Mouse (Mus musculus) megakaryocyte progenitor cell, adult 5-6 weeks (primary cell): ENCODE measurements around the gene Sema4c. TPM values are rescaled to one million over a fixed set of nuclear protein-coding genes. Genes with fewer than 3 reads are reported as not detected.

Source experiments
- ATAC-seq: replicated peaks from 2 replicates; pipeline ENCODE4 v1.8.0; 2016; ENCODE audit warnings: mild to moderate bottlenecking, moderate TSS enrichment, inconsistent platforms; ENCODE audit not compliant: poor library complexity
- total RNA-seq, 2 experiments: library from RNA; stranded (forward) in 1 of 2; stranded (reverse) in 1 of 2; fragments of 157-497, 149-512 nt in 1 of 2; fragments of 200-1000 nt in 1 of 2; gene quantifications; 2 replicates each; pipeline versions ENCODE4 v1.2.3 to v1.2.4; 2015 to 2017

Sema4c gene
- total RNA-seq, 2 experiments from 2014 or later, result 0.42 to 1.00 TPM

GRCm38 (mm10) chr1:36580384-36581207 is 22.4 kb upstream of the Sema4c start:
- ATAC-seq, result peak; percentile 95

DNA sequence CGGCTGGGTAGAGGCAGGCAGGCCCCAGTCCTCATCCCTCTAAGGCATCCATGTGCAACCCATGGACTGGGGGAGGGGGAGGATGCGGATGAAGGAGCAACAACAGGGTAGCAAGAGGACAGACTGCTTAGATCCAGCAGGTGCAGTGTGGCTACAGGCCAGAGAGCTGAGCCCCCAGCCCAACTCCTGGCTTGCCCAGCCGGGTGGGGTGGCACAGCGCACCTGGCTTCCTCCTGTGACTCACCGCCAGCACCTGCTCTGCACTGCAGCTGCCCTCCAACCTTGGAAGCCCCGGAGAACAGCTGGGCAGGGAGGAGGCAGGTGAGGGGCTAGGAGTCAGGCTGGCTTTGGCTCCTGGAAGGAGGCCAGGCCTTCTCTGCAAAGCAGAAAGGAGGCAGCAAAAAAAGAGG is 21.8 kb upstream of the Sema4c start:
- ATAC-seq, result no peak

DNA sequence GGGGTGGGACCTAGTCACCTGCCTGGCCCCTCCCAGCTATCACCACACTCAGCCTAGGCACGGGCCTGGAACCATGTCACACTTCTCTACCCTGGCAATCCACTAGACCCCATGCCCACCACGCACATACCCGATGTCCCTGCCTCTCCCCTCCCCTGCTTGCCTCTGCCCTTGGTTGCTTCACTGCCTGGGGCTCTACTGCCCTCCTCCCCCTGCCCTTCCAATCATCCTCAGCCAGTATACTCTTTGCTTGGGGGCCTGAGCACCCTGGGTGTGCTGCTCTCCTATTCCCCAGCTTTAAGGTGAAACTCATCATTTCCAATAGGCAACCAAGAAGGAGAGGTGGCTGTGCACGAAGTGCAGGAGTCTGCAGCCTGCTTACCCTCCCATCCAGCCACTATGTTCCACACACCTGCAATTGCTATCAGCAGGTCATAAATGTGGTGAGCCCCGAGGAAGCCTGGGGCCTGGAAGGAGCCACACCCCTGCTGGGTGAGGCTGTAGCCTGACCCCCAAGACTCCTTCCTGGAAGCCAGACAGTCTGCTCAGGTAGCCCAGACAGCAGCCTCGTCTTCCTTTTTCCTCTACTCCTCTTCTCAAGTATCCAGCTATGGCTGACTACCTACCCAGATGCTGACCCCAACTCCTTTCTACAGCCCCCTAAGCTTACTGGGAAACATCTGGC is 19.0 kb upstream of the Sema4c start:
- ATAC-seq, result no peak

GRCm38 (mm10) chr1:36575347-36575746 is 17.2 kb upstream of the Sema4c start:
- no peak for ATAC-seq

DNA sequence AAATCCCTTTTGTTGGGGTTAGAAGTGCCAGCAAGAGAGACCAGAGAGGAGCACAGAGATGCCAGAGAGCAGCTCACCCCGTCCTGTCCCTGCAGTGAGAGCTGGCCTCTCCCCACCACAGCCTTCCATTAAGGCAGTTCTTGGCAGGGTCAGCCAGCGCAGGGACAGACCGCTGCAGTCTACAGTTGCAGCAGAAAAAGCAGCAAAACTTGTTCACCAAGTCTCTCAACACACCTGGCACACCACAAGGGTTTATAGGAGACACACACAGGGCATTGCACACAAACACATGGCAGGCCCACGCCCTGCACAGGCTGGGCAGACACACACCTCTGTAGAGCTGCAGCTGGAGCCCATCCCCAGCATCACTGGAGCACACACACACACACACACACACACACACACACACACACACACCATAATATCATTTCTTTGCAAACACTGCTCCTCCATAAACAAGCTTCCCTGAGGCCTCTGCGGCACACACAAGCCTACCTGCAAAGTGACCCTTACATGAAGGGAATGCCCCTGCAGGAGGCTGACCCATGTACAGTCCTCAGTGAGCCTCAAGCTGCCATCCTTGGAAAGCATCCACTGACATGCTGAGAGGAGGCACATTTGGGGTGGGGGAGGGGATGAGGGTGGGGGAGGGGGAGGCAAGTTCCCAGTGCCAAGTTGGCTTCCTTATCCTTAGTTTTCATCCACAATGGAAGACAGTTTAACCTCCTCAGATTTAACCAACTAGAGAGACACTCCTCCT is 16.2 kb upstream of the Sema4c start:
- ATAC-seq, result no peak

GRCm38 (mm10) chr1:36573524-36573923 is 15.4 kb upstream of the Sema4c start:
- ATAC-seq, result no peak

GRCm38 (mm10) chr1:36572709-36573108 is 14.6 kb upstream of the Sema4c start:
- ATAC-seq, result no peak

DNA sequence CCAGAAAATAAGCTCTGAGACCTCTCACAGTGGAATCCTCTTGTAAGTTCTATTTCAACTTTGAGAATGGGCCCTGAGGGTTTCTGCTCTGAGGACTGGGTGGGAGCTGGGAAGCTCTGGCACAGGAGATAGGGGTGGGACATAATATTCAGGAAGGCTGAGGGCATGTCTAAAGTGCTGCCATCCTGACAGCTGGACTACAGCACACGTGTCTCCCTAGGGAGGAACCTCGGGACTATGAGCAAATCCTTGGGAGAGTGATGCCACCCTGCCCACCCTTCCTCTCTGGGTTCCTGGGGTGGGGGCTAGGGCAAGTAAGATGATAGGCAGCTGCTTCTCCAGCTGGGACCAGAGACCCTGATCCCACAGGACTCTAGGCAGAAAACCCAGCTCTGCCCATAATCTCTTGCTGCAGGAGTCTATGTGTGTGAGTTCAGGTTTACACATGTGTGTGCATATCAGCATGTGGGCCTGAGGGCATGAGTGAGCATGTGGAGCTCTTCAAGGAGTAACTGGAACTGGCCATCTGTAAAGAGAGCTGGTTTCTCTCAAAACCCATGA is 14.1 kb upstream of the Sema4c start:
- no peak for ATAC-seq

- ATAC-seq, result peak; percentile 73
These were observed 13.5 kb upstream of the Sema4c start for GRCm38 (mm10) chr1:36571627-36572026.

- ATAC-seq, result no peak
These were observed 12.2 kb upstream of the Sema4c start for GRCm38 (mm10) chr1:36570320-36570719.

- no peak for ATAC-seq
These were observed 11.6 kb upstream of the Sema4c start for GRCm38 (mm10) chr1:36569694-36570276.

- no peak for ATAC-seq
These were observed 10.6 kb upstream of the Sema4c start for GRCm38 (mm10) chr1:36568776-36569175.

GRCm38 (mm10) chr1:36567818-36568603 is 9.9 kb upstream of the Sema4c start:
- no peak for ATAC-seq

DNA sequence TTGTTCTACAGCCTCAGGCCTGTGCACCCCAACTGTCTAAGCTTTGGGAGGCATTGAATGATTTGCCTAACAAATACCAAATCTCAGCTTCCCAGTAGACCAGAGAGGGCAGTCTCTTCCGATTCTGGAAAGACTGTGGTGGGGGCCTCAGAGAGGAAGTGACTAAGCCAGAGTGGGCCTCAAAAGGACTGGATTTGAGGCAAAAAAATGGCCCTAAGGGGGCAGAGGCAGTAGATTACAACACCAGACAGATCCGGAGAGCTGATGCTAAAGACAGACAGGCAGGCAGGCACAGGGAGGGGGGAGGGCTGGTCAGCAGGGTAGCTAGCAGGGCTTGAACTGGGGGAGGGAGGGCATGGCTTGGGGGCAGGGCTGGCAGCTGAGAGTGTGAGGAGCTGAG is 8.3 kb upstream of the Sema4c start:
- ATAC-seq, result peak; percentile 67

- no peak for ATAC-seq
These were observed 6.0 kb upstream of the Sema4c start for GRCm38 (mm10) chr1:36564101-36564500.

DNA sequence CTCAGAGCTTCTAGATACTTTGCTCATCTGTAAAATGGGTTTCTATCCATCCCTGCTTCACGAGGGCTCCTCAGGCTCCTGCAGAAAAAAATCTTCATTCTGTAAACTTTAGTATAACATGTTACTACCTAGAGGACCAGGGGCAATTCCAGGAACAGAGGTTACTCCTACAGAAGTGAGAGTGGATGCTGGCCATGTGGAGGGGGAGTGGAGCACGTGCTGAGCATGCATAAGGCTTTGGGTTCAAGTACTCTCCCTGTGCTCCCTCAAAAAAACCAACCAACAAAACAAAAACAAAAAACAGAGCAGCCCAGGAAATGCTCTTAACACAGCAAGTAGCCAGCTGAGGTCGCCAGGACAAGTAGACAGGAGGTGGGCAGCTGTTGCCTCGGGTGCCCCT is 5.5 kb upstream of the Sema4c start:
- no peak for ATAC-seq

GRCm38 (mm10) chr1:36563197-36563596 is 5.0 kb upstream of the Sema4c start:
- no peak for ATAC-seq

DNA sequence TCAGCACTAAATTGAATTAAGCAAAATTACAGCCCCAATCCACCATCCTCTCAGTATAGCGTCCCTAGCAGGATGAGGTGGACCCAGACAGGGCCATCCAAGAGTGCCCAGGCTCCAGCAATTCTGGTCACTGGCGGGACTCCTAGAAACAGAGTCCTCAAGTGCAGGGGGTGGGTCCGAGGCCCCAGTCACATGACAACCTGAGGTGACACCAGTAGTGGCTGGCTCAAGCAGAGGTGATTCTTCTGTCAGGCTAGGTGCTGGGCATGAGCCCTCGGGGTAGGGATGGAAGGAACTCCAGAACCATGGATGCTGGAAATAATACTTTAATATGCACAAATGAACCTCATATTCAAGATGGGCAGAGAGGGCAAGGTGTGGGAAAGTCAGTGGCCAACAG is 4.2 kb upstream of the Sema4c start:
- no peak for ATAC-seq

DNA sequence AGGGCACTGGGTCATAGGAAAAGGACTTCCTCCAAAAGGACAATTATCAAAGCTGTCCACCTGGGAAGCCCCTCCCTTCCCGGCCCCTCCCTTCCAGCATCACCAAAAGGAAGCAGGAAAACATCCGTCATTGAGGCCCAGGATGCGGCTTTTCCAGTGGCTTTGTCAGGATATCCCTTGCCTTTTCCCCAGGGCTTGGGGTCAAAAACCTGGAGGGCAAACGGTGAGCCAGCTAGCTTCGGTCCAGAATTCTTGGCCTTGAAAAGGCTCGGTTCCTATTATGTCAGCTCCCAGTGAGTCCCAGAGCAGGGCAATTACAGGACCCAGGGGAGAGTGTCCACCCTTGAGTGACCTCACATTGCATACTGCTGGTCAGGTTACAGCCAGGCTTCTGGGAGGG is 2.8 kb upstream of the Sema4c start:
- ATAC-seq, result no peak

DNA sequence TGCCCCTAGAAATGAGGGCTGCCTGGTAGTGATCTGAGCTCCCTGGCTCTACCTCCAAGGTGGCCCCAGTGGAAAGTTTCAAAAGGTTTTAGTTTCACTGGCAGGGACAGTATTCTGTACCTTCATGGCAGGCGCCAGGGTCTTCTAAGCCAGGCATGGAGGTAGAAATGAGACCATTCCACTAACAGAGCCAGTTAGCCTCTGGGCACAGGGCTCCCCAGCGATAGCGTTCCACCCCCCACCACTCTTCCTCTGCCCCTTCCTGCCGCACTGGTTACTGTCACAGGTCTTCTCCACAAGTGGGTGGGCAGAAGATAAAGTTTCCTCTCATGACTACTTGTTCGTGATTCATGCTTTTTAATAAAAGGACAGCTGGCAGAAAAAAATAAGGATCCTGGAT is 1.7 kb upstream of the Sema4c start:
- ATAC-seq, result no peak
